Mouse (Mus musculus): ENCODE measurements at regions not wholly inside any gene's neighbourhood (a gene's known extent, or its start where the extent isn't known, plus 50 kb on each side); places are given as distances from the start of the nearest gene placed in this dataset.

GRCm38 (mm10) chr9:63087195-63087594 lies 61.6 kb downstream of the Skor1 start:
- DNase-seq (ENCODE audit: low spot score): no peak

DNA sequence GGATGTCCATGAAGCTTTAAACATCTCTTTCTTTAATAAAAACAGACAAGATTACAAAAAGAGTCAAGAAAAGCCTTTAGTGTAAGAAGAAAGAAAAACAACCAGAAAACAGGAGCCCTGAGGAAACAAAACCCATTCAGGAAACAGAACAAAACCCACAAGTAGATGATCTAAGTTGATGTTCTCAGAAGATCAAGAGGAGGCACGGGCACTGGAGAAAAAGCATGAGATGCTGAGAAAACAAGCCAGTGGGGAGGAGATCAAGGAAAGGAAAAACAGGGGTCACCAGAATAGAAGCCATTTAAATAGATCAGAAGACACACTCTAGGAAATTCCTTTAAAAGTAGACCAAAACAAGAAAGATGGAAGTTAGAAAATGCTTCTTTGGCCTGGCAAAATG lies 62.1 kb downstream of the Skor1 start:
- DNase-seq (ENCODE audit: low spot score): no peak

GRCm38 (mm10) chr9:63082830-63083229 lies 65.9 kb downstream of the Skor1 start:
- DNase-seq (ENCODE audit: low spot score): no peak

GRCm38 (mm10) chr9:63082311-63082710 lies 66.5 kb downstream of the Skor1 start:
- no peak for DNase-seq (ENCODE audit: low spot score)

GRCm38 (mm10) chr9:63080406-63080805 lies 68.4 kb downstream of the Skor1 start:
- DNase-seq (ENCODE audit: low spot score): no peak

DNA sequence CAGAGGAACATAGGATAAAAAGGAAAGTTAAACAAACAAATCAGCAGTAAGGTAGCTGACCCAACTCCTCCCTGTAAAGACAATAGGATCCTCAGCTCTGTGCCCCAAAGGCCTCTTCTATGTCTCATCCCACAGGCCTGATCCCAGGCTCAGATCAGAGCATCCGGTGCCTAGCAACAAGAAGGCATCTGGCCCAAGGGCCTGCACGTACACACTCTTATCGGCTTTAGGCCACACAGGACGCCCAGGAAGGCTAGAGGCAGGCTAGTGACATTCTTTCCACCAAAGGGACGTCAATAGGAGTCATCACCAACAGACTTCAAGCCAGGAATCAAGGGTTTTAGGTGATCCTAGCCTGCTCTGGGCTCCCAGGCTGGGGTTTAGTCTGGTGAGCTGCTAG lies 73.5 kb downstream of the Skor1 start:
- DNase-seq (ENCODE audit: low spot score): peak; percentile 72

DNA sequence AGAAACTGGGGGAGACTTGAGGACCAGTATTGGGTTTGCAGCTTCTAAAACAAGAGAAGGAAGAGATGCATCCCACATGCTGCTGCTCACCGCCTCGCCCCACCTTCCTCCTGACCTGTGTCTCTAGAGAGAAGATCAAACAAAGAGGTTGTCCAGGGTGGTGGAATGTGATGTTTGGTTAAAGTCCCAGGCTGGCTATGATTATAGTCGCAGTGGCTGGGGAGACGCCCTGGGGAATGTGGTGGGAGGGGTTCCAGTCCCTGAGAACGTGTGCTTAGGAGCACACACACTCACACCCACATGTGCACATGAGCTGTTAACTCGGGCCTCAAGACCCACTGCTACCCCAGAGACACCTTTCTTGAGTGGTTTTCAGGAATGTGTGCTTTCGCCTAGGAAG lies 74.0 kb downstream of the Skor1 start:
- DNase-seq (ENCODE audit: low spot score): no peak

GRCm38 (mm10) chr9:63074023-63074750 lies 74.6 kb downstream of the Skor1 start:
- no peak for DNase-seq (ENCODE audit: low spot score)

DNA sequence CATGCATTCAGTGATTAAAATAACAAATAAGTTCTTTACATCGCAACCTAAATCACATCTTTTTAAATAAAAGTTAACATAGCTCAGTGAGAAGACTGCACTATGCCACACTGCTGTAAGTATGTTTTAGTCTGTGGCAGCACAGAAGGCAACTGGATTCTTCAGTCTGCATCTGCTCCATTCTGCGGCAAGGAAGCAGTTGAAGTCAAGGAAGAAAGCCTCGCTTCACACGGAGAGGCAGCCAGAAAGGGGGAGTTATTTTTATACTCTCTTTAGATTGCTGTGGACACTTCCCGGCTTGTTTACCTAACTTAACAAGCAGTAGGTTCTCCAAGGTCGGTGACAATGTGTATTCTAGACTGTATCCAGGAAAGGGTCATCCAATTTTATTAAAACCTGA lies 77.7 kb downstream of the Skor1 start:
- no peak for DNase-seq (ENCODE audit: low spot score)

DNA sequence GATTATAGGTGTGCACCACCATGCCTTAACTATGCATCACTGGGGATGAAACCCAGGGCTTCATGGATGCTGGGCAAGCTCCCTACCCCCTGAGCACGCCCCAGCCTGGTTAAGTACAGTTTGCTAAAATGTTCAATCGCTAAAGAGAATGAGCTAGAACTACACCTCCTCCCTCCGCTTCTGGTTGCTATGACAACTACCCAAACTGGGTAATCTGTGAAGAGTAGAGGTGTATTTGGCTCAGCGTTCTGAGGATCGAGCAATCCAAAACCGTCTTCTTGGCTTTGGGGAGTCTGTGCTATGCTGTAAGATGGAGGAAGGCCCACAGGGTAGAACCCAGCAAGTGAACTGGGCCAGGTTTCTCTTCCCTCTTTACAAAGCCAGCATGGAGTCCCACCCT lies 78.8 kb downstream of the Skor1 start:
- no peak for DNase-seq (ENCODE audit: low spot score)

DNA sequence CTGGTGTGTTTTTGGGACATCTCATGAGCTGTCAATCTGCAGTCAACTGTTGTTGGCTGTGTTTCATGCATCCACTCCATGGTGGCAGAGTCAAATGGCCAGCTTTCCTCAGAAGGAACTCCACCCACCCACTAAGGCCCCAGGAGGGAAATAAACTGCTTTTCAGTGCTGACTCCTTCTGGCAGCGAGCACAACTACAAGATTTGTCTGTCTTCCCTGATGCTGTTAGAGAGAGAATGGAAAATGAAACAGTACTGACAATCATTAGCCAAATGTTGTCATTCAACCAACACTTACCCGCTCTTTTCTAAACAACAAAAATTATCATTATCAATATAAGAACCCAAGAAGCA lies 79.3 kb upstream of the Pias1 start:
- DNase-seq (ENCODE audit: low spot score): no peak

GRCm38 (mm10) chr9:63066384-63067053 lies 78.8 kb upstream of the Pias1 start:
- DNase-seq (ENCODE audit: low spot score): no peak

- DNase-seq (ENCODE audit: low spot score): no peak
Measured at GRCm38 (mm10) chr9:63063525-63063924, 75.8 kb upstream of the Pias1 start.

DNA sequence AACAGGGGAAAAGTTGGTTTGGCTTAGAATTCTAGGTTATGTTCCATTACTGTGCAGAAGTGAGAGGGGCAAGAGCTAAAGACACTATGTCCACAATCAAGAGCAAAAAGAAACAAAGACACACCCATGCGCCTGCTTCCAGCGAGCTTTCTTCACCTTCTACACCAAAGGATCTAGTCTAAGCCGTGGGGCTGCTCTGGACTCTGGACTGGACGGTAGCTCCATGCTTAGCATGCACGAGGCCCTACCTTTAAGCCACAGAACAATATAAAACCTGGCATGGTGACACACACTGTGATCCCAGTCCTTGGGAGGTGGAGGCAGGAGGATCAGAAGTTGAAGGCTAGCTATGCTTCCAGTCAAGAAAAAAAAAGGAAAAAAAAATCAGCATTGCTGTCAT lies 73.0 kb upstream of the Pias1 start:
- no peak for DNase-seq (ENCODE audit: low spot score)

GRCm38 (mm10) chr9:63059234-63059842 lies 71.6 kb upstream of the Pias1 start:
- DNase-seq (ENCODE audit: low spot score): peak; percentile 84

DNA sequence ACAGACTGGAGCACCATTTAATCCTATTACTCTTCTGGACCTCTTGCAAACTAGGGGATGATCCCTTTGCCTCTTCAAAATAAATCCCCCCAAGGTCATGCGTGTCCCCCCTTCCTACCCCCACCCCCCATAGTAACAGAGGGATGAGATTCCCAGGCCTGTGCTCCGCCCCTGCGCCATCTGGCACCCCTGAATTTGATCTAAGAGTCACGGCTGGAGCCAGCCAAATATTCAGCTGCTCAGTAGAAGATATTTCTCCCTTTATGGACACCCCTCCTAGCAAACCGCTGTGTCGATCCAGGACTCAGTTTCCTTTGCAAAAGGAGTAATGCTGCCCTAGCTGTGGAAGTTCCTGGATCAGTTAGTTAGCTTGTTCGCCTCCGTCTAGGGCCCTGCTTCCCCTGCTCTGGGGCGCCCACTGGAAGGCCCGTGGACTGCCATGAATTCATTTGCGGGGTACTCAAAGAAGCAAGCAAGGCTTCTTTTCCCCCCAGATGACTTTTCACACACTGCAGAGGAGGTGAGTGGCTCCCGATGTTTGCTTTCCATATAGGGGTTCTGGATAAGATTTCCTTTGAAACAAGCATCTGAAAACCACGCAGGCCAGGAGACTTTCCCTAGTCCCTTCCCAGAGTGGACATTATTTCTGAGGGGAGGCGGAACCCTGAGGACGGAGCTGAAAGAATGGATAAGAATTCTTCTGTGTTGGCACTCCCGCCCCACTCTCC lies 70.9 kb upstream of the Pias1 start:
- no peak for DNase-seq (ENCODE audit: low spot score)

DNA sequence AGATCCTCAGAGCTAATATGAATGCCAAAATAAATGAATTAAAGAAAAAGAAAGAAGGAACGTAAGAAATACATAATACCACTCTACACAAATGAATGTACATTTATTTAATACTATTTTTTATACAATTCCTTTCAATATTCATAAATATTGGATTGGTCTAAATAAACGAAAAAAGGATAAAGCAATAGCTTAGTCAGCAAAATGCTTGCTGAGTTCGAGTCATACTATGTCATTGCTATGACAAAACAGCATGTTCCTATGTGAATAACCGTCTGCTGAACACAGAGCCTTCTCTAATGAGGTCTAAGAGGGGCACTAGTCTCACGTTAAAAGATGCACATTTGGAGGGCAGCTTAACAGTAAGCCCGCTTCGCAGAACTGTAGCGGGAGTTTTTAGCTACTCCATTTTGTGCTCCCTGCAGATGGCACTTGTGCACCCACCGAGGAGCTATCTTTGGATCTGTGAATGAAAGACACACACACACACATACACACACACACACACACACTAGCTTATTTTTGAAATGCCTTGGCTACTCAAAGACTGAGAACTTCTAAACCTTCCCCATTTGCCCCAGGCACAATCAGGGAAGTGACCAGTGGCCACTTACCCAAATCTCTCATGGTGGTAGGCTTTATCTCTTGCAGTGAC lies 69.1 kb upstream of the Pias1 start:
- DNase-seq (ENCODE audit: low spot score): no peak

DNA sequence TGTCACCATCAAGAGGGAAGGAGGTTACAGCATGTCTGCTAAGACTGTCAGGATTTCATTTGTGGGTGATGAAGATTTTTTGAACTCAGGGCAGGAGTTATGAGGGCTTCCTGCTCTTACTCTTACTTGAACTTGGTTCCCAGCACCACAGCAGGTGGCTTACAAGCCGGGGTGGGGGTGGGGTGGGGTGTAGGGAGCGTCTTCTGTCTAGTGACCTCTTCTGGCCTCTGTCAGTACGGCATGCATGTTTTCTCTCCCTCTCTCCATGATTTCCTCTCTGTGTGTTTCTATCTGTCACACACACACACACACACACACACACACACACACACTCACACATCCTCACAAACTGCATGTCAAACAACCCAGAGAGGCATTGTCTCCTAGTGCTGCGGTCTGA lies 64.5 kb upstream of the Pias1 start:
- DNase-seq (ENCODE audit: low spot score): no peak

DNA sequence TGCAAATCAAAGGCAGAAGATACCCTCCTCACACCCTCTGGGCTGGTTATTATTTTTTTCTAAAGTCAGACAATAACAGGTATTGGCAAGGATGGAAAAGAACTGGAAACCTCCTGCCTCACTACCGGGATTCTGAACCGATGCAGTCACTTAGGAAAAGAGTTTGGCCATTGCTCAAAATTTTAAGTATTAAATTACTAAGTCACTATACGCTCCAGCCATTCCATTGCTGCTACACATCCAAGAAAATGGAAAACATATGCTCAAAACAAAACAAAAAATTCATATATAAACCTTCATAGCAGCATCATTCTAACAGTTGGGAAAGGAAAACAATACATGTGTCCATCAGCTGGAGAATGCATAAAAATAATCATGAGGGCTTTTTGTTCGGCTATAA lies 63.9 kb upstream of the Pias1 start:
- no peak for DNase-seq (ENCODE audit: low spot score)

DNA sequence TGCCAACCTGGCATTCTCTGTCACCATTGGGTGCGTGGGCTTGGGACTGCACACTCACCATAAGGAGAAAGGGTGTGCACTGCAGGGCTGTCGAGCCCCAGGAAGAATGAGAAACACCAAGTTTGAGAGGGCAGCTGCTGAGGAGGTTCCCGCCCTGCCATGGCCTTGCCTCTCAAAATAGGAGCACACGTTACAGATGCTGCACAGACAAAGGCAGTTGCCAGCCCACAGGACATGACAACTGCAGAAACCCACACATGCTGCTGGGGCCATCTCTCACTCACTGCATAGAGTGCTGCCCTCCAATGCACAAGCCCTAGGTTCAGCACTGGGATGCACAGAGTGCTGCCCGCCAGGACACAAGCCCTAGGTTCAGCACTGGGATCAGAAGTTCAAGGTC lies 61.6 kb upstream of the Pias1 start:
- DNase-seq (ENCODE audit: low spot score): no peak

DNA sequence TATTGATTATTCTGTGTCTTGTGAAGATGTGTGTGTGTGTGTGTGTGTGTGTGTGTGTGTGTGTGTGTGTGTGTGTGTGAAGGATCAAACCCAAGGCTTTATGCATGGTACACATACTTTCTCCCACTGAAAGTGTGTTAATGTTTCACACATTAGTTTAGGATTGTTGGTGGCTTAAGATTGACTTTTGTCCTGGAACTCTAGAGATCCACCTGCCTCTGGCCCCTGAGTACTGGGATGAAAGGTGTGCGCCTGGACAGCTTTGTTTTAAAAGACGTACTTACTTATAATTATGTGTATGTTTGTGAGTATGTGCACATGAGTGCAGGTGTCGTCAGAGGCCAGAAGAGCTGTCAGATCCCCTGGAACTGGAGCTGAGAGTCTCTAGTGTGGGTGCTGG lies 59.3 kb upstream of the Pias1 start:
- no peak for DNase-seq (ENCODE audit: low spot score)

DNA sequence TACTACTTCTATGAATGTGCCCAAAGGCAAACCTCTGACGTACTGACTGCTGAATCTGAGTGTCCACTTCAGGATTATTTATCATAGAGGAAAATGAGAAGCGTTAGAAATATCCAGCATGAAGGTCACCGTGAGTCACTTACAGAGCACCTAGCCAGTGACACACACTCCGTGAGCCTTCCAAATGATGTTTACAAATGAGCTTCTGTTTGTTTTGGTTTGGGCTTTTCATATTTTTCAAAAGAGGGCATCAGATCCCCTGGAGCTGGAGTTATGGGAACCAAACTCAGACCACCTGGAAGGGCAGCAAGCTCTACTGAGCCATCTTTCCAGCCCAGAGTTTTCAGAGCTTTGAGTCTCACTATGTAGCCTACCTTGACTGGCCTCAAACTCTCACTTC lies 57.8 kb upstream of the Pias1 start:
- no peak for DNase-seq (ENCODE audit: low spot score)

All from MN1 (cell line).